In genomic region chr4:135219652-135220051, GRCm38 (mm10) we compare ENCODE assay signal across 8 mouse cellular contexts. TPM values are rescaled to one million over a fixed set of nuclear protein-coding genes. Genes with fewer than 3 reads are reported as not detected.
DNase-seq lines count a peak whose midpoint lies in the region; ATAC-seq lines count a peak whose summit lies in the region.

No protein-coding gene starts in this region.

- intact Hi-C loops in heart, postnatal 14 days (cut with DNase I) = loop anchor here (1.0 kb wide), 1 partner anchor 99 kb away; no protein-coding TSS in a partner anchor

- ATAC-seq in embryonic facial prominence, embryonic 11.5 days (replicated peaks; ENCODE audit: insufficient number of reproducible peaks, low FRiP score, low TSS enrichment, low read depth) = no peak
- peak; percentile 55; the same call in 1 of the 2 replicates for ATAC-seq in lung, embryonic 16.5 days (ENCODE audit: low read depth)

- no peak overlapping the region for H3K4me3 ChIP-seq in embryonic facial prominence, embryonic 11.5 days (ENCODE audit: low read depth, low read length)
- no peak overlapping the region for H3K4me3 ChIP-seq in lung, embryonic 16.5 days (ENCODE audit: low read length)

- no peaks in the 10 kb centered on the region; the same call in none of the 2 replicates for H3K36me3 ChIP-seq in embryonic facial prominence, embryonic 11.5 days (replicated peaks; ENCODE audit: control insufficient read depth, insufficient read depth, low read depth, low read length)
- H3K36me3 ChIP-seq in lung, embryonic 16.5 days (ENCODE audit: control insufficient read depth, insufficient read depth, low read length) = peaks cover 39% of the 10 kb centered on the region

- H3K4me1 ChIP-seq in embryonic facial prominence, embryonic 11.5 days (ENCODE audit: control insufficient read depth, insufficient read depth, low read length) = no peaks in the 10 kb centered on the region
- no peaks in the 10 kb centered on the region for H3K4me1 ChIP-seq in lung, embryonic 16.5 days (replicated peaks; ENCODE audit: control insufficient read depth, insufficient read depth, low read length)

- H3K27me3 ChIP-seq in embryonic facial prominence, embryonic 11.5 days (ENCODE audit: control insufficient read depth, insufficient read depth, low read length) = no peaks in the 10 kb centered on the region
- no peaks in the 10 kb centered on the region for H3K27me3 ChIP-seq in lung, embryonic 16.5 days (ENCODE audit: control insufficient read depth, insufficient read depth, low read depth, low read length)

- no peak overlapping the region for H3K9ac ChIP-seq in embryonic facial prominence, embryonic 11.5 days (replicated peaks; ENCODE audit: low read length)
- H3K9ac ChIP-seq in lung, embryonic 16.5 days (ENCODE audit: low read length) = no peak overlapping the region

- peak; percentile 56 for DNase-seq in ES-CJ7 (ENCODE audit: low read depth, low spot score)
- peak; percentile 90 for DNase-seq in adrenal gland, postnatal 10 days
- DNase-seq in embryonic facial prominence, embryonic 11.5 days (ENCODE audit: low spot score) = peak; percentile 84
- peak; percentile 84 to 90 for DNase-seq in heart, postnatal 14 days
- peak; percentile 70 for DNase-seq in layer of hippocampus, adult 9-10 months (ENCODE audit: low spot score)
- DNase-seq in right cerebral cortex, postnatal 25 days = peak; percentile 63
- peak; percentile 80 for DNase-seq in urinary bladder, postnatal 25 days (ENCODE audit: low spot score)

- H3K27ac ChIP-seq in embryonic facial prominence, embryonic 11.5 days (replicated peaks; ENCODE audit: low read depth, low read length) = no peak overlapping the region
- H3K27ac ChIP-seq in lung, embryonic 16.5 days (ENCODE audit: low read length) = no peak overlapping the region

- no peaks in the 10 kb centered on the region for H3K9me3 ChIP-seq in embryonic facial prominence, embryonic 11.5 days (replicated peaks; ENCODE audit: control insufficient read depth, low read length)
- no peaks in the 10 kb centered on the region for H3K9me3 ChIP-seq in lung, embryonic 16.5 days (ENCODE audit: control insufficient read depth, low read length)

- 58% methylated on average over 4 of the region's 4 CpGs for WGBS in embryonic facial prominence, embryonic 11.5 days
- WGBS in lung, embryonic 16.5 days = 42% methylated on average over 4 of the region's 4 CpGs

- no peak overlapping the region for H3K4me2 ChIP-seq in embryonic facial prominence, embryonic 11.5 days (ENCODE audit: low read depth, low read length)
- H3K4me2 ChIP-seq in lung, embryonic 16.5 days (ENCODE audit: low read depth, low read length) = no peak overlapping the region

RNA-seq across cellular contexts. Expression of gene Clic4, which starts 53.0 kb away (rescaled TPM):
- total RNA-seq in adrenal gland, postnatal 10 days (2021) = 100 to 1,000 TPM; 109 to 128 TPM
- polyA plus RNA-seq in embryonic facial prominence, embryonic 11.5 days (2014; fragmentation: Nextera tagmentation; extraction: Ambion mirVana) = 148 and 156 TPM in 2 replicates
- 100 to 1,000 TPM; 251 to 264 TPM for total RNA-seq in heart, postnatal 14 days (2021)
- 170 and 179 TPM in 2 replicates for polyA plus RNA-seq in lung, embryonic 16.5 days (2015; fragmentation: Nextera tagmentation; extraction: Ambion mirVana)
